Mouse (Mus musculus) limb, embryonic 12.5 days (tissue): Measurements from ENCODE around the gene Nod2. TPM values are rescaled to one million over a fixed set of nuclear protein-coding genes. Genes with fewer than 3 reads are reported as not detected.

Experiments
- ATAC-seq: fragments of 200-750 bp; cut with Nextera tagmentation; 2 replicates; pipeline ENCODE4 v1.8.0; 2017; ENCODE audit warnings: low read depth, moderate TSS enrichment; ENCODE audit not compliant: insufficient number of reproducible peaks, insufficient read depth, low FRiP score, low TSS enrichment
- H3K27ac ChIP-seq: fragments of 300-500 bp; sonication (generic); 2 replicates; pipeline ENCODE4 v1.5.1; 2016; ENCODE audit warnings: mild to moderate bottlenecking, moderate library complexity
- H3K27me3 ChIP-seq: fragments of 300-500 bp; sonication (generic); 2 replicates; pipeline ENCODE4 v1.6.1; 2016; ENCODE audit warnings: mild to moderate bottlenecking, moderate library complexity
- H3K36me3 ChIP-seq: fragments of 300-500 bp; sonication (generic); 2 replicates; pipeline ENCODE4 v1.6.1; 2016; ENCODE audit warnings: mild to moderate bottlenecking, moderate library complexity
- H3K4me1 ChIP-seq: fragments of 300-500 bp; sonication (generic); replicated peaks from 2 replicates; pipeline ENCODE4 v1.6.1; 2016
- H3K4me2 ChIP-seq: fragments of 300-500 bp; sonication (generic); 2 replicates; pipeline ENCODE4 v1.6.1; 2016; ENCODE audit warnings: mild to moderate bottlenecking, moderate library complexity
- H3K4me3 ChIP-seq: fragments of 300-500 bp; sonication (generic); replicated peaks from 2 replicates; pipeline ENCODE4 v1.5.1; 2016; ENCODE audit warnings: mild to moderate bottlenecking
- H3K9ac ChIP-seq: fragments of 300-500 bp; sonication (generic); replicated peaks from 2 replicates; pipeline ENCODE4 v1.6.1; 2016; ENCODE audit warnings: mild to moderate bottlenecking, moderate library complexity
- H3K9me3 ChIP-seq: fragments of 300-500 bp; sonication (generic); 2 replicates; pipeline ENCODE4 v1.6.1; 2016; ENCODE audit warnings: mild to moderate bottlenecking, moderate library complexity
- WGBS: fragments of 180-500 bp; shearing (Covaris S2); methylation state at CpG from one replicate; pipeline ENCODE4 v1.1.7; 2016; 5-methylcytosine and 5-hydroxymethylcytosine counted together
- polyA plus RNA-seq: library from polyadenylated mRNA; unstranded; fragments of >200 nt; fragmentation: Nextera tagmentation; extraction: Ambion mirVana; gene quantifications from 2 replicates; pipeline ENCODE4 v1.2.1, GENCODE M21; 2016

Gene Nod2
- polyA plus RNA-seq, 1 experiment from 2014 or later = 0.18 TPM

DNA sequence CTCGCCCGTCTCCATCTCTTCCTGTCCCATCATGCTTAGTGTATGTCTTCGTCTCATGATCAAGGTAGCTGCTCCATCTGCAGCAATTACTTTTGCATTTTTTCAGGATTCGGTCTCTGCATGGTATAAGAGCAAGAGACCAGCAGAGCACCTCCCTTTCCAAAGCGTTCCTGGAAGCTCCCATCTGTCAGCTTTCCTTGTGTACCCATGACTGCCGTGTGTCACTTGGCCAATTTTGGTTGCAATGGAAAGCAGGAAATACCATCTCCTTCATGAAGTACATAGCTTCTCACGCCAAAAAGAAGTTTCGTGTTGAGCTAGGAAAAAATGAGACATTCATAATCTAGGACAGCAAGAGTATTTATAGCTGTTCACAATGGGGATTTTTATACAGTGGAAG is 33.9 kb downstream of the Nod2 start:
- Histone ChIP-seq H3K9me3 (no peaks in the 10 kb centered on the region), H3K4me2 (no peak overlapping the region), H3K27ac (no peak overlapping the region), H3K9ac (no peak overlapping the region), H3K4me3 (no peak overlapping the region), H3K27me3 (peaks cover 4% of the 10 kb centered on the region; the same call in 1 of the 2 replicates), H3K36me3 (no peaks in the 10 kb centered on the region), H3K4me1 (no peaks in the 10 kb centered on the region)
- 91% methylated on average over 8 of the region's 8 CpGs for WGBS
- no peak for ATAC-seq

- no peak overlapping the region for H3K27ac ChIP-seq
- H3K9me3 ChIP-seq = no peaks in the 10 kb centered on the region
- H3K4me3 ChIP-seq = no peak overlapping the region
- no peak overlapping the region for H3K9ac ChIP-seq
- H3K27me3 ChIP-seq = peaks cover 4% of the 10 kb centered on the region; the same call in 1 of the 2 replicates
- ATAC-seq = no peak
- no peak overlapping the region for H3K4me2 ChIP-seq
- H3K4me1 ChIP-seq = 0 out of 2 replicates have a peak, but pooled peaks cover 9% of the 10 kb centered on the region
- WGBS = 79% methylated on average over 7 of the region's 7 CpGs
- H3K36me3 ChIP-seq = no peaks in the 10 kb centered on the region
Measured at GRCm38 (mm10) chr8:88683656-88684289, 36.7 kb downstream of the Nod2 start.

DNA sequence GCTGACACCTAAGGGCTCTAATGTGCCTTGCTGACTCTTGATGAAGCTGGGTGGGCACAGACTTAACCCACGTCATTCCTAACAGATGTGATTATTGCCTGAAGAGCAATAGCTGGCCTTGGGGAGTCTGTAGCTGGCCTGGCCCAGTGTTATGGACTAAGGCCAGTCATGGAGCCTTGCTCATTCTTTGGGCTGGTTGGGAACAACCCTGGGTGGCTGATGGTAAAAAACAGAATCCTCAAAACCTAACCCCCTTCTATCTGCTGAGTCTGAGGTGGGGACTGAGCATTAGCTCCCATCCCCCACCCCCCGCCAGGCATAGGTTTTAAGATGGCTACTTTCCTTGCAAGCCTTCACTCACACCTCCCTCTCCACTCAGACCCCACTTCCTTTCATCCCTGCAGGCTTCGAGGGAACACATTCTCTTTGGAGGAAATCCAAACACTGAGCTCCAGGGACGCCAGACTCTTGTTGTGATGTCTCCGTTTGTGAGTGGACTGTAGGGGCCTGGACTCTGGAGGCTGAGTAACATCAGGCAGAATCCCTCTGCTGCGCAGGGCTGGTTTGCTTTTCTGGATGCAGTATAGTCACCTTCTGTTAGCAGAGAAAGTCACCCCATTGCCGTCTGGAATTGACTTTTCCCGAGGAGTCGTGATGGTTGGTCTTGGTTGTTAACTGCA is 39.3 kb downstream of the Nod2 start:
- 52% methylated on average over 9 of the region's 9 CpGs for WGBS
- H3K4me1 ChIP-seq = 0 out of 2 replicates have a peak, but pooled peaks cover 9% of the 10 kb centered on the region
- H3K36me3 ChIP-seq = no peaks in the 10 kb centered on the region
- no peak overlapping the region for H3K4me2 ChIP-seq
- no peak overlapping the region for H3K4me3 ChIP-seq
- ATAC-seq = no peak
- peaks cover 4% of the 10 kb centered on the region; the same call in 1 of the 2 replicates for H3K27me3 ChIP-seq
- H3K9me3 ChIP-seq = no peaks in the 10 kb centered on the region
- H3K9ac ChIP-seq = no peak overlapping the region
- no peak overlapping the region for H3K27ac ChIP-seq

- Histone ChIP-seq H3K27me3 (peaks cover 4% of the 10 kb centered on the region; the same call in 1 of the 2 replicates), H3K27ac (no peak overlapping the region), H3K36me3 (no peaks in the 10 kb centered on the region), H3K4me1 (peaks cover 10% of the 10 kb centered on the region; the same call in 1 of the 2 replicates), H3K9ac (no peak overlapping the region), H3K4me3 (no peak overlapping the region), H3K4me2 (no peak overlapping the region), H3K9me3 (no peaks in the 10 kb centered on the region)
- WGBS = 81% methylated on average over 8 of the region's 8 CpGs
- no peak for ATAC-seq
Measured at GRCm38 (mm10) chr8:88686906-88687235, 39.8 kb downstream of the Nod2 start.

DNA sequence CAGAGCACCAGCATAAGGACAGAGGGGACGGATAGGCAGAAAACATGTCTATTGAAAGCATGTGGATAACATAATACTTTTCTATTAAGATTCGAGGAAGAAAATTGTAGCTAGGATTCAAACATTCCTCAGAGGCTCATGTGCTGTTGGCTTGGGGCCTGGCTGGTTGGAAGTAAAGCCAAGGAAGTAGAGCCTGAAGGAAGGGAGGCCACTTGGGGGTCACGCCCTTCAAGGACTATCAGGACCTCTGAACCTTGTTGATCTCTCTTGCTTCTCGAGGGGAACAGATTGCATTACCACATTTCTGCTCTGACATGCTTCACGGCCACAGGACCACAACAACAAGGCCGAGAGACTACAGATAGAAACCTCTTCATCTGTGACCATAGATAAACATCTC is 42.0 kb downstream of the Nod2 start:
- 84% methylated on average over 6 of the region's 6 CpGs for WGBS
- ATAC-seq = no peak

DNA sequence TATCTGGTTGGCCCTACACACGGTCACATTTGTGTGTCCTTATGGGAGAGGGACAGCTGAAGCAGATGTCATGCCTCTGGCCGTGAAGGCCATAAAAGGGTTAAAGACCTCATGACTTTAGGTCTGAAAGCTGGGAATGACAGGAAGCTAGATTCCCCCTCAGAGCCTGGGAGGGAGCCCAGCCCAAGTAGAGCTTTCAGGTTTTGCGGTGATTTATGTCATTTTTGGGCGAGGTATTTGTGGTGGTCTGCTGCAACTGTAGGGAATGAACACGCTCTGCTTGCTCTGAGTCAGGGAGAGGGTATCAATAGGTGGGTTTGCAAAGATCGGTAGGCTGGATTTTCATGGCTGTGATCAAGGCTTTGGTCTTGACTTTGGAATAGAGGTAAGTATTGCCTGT is 42.8 kb downstream of the Nod2 start:
- no peaks in the 10 kb centered on the region; the same call in 1 of the 2 replicates for H3K27me3 ChIP-seq
- H3K9me3 ChIP-seq = no peaks in the 10 kb centered on the region
- no peaks in the 10 kb centered on the region for H3K36me3 ChIP-seq
- no peak for ATAC-seq
- H3K4me1 ChIP-seq = peaks cover 19% of the 10 kb centered on the region
- H3K4me2 ChIP-seq = no peak overlapping the region
- WGBS = 74% methylated on average over 6 of the region's 6 CpGs
- no peak overlapping the region for H3K27ac ChIP-seq
- no peak overlapping the region for H3K9ac ChIP-seq
- no peak overlapping the region for H3K4me3 ChIP-seq

More for the DNA sequence above, 42.0 kb downstream of the Nod2 start:
- Histone ChIP-seq H3K4me2 (no peak overlapping the region), H3K4me3 (no peak overlapping the region), H3K9me3 (no peaks in the 10 kb centered on the region), H3K4me1 (peaks cover 15% of the 10 kb centered on the region), H3K27me3 (peaks cover 2% of the 10 kb centered on the region), H3K27ac (no peak overlapping the region), H3K36me3 (no peaks in the 10 kb centered on the region), H3K9ac (no peak overlapping the region)

- WGBS = 47% methylated on average over 4 of the region's 4 CpGs
- peaks cover 19% of the 10 kb centered on the region for H3K4me1 ChIP-seq
Measured at GRCm38 (mm10) chr8:88691342-88691948, 44.3 kb downstream of the Nod2 start.

GRCm38 (mm10) chr8:88691961-88692360 is 44.8 kb downstream of the Nod2 start:
- Histone ChIP-seq H3K27me3 (no peaks in the 10 kb centered on the region; the same call in 1 of the 2 replicates), H3K4me2 (no peak overlapping the region), H3K36me3 (no peaks in the 10 kb centered on the region), H3K4me1 (peaks cover 19% of the 10 kb centered on the region), H3K9me3 (no peaks in the 10 kb centered on the region), H3K27ac (no peak overlapping the region), H3K9ac (no peak overlapping the region), H3K4me3 (no peak overlapping the region)
- WGBS = 41% methylated on average over 7 of the region's 7 CpGs
- no peak for ATAC-seq

More at GRCm38 (mm10) chr8:88691342-88691948, 44.3 kb downstream of the Nod2 start:
- no peak overlapping the region for H3K4me3 ChIP-seq
- no peak for ATAC-seq
- H3K27me3 ChIP-seq = no peaks in the 10 kb centered on the region; the same call in 1 of the 2 replicates
- no peak overlapping the region for H3K4me2 ChIP-seq
- no peak overlapping the region for H3K9ac ChIP-seq
- no peaks in the 10 kb centered on the region for H3K9me3 ChIP-seq
- H3K36me3 ChIP-seq = no peaks in the 10 kb centered on the region
- H3K27ac ChIP-seq = no peak overlapping the region

- H3K36me3 ChIP-seq = no peaks in the 10 kb centered on the region
- WGBS = 73% methylated on average over 6 of the region's 6 CpGs
- no peak for ATAC-seq
- peaks cover 23% of the 10 kb centered on the region for H3K4me1 ChIP-seq
- no peak overlapping the region for H3K4me2 ChIP-seq
- H3K9ac ChIP-seq = no peak overlapping the region
- H3K9me3 ChIP-seq = no peaks in the 10 kb centered on the region
- H3K27me3 ChIP-seq = no peaks in the 10 kb centered on the region; the same call in 1 of the 2 replicates
- no peak overlapping the region for H3K4me3 ChIP-seq
- H3K27ac ChIP-seq = no peak overlapping the region
Measured at GRCm38 (mm10) chr8:88692866-88693265, 45.8 kb downstream of the Nod2 start.

- 43% methylated on average over 4 of the region's 4 CpGs for WGBS
- Histone ChIP-seq H3K4me3 (no peak overlapping the region), H3K27ac (no peak overlapping the region), H3K4me1 (peaks cover 23% of the 10 kb centered on the region), H3K27me3 (no peaks in the 10 kb centered on the region; the same call in 1 of the 2 replicates), H3K4me2 (no peak overlapping the region), H3K36me3 (no peaks in the 10 kb centered on the region), H3K9me3 (no peaks in the 10 kb centered on the region), H3K9ac (no peak overlapping the region)
- ATAC-seq = no peak
Measured at GRCm38 (mm10) chr8:88693376-88693775, 46.3 kb downstream of the Nod2 start.

DNA sequence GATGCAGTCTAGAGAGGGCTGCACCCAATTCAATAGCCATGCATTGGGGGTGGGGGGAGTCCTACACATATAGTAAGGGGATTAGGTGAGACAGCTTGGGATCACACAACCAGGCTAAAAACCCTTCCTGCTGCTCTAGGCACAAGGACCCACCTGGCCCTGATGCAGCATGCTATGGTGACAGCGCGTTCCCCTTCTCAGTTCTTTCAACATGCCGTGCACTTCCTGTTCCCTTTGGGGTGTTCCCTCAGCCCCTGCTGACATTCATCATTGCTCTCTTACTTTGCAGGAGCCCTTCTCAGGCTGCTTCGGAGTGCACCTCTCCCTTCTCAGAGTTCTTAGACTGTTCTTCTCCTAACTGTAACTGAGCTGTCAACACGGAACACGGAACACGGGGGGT is 47.2 kb downstream of the Nod2 start:
- H3K4me1 ChIP-seq = peaks cover 19% of the 10 kb centered on the region
- no peaks in the 10 kb centered on the region; the same call in 1 of the 2 replicates for H3K27me3 ChIP-seq
- no peaks in the 10 kb centered on the region for H3K36me3 ChIP-seq
- H3K9me3 ChIP-seq = no peaks in the 10 kb centered on the region
- H3K27ac ChIP-seq = no peak overlapping the region
- no peak for ATAC-seq
- H3K4me2 ChIP-seq = no peak overlapping the region
- H3K9ac ChIP-seq = no peak overlapping the region
- 70% methylated on average over 7 of the region's 7 CpGs for WGBS
- H3K4me3 ChIP-seq = no peak overlapping the region
